Mouse (Mus musculus): ENCODE measurements at regions not wholly inside any gene's neighbourhood (a gene's known extent, or its start where the extent isn't known, plus 50 kb on each side); places are given as distances from the start of the nearest gene placed in this dataset.

DNA sequence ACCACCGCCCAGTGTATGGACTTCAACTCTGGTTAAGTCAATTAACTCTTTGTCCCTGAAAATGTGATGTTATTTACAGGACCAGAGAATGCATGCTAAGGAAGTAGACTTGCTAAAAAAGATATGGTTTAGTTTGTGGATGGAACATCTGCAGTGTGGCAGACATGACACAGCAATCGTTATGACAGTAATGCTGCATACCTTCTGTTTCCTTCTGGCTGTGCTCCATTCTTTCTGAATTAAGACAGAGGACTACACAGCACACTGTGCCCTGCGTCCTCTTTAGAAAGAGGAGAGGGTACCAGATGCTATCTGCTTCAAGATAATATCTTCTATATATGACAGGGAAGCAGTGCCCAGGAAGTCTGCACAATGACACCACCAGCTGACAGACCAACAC, 146.6 kb upstream of the Rbms1 start:
- no peak for DNase-seq (ENCODE audit: extremely low read depth, low read depth, low spot score)

DNA sequence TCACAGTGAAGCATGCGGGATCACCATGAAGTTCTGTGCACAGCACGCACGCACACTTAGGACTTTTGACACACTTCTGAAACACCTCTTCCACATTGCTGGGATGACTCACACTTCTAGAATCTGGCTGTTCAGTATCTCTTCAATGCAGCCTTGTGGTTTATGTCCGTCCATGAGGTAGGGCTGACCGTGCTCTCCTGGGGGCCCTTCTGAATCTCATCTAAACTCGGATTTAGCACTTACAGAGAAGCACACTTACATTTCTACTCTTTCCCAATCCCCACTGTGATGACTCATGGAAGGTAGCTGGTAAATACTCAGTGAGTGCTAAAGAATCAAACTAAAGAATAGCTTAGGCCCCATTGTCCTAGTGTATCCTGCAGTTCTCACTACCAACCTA, 142.2 kb upstream of the Rbms1 start:
- no peak for DNase-seq (ENCODE audit: extremely low read depth, low read depth, low spot score)

DNA sequence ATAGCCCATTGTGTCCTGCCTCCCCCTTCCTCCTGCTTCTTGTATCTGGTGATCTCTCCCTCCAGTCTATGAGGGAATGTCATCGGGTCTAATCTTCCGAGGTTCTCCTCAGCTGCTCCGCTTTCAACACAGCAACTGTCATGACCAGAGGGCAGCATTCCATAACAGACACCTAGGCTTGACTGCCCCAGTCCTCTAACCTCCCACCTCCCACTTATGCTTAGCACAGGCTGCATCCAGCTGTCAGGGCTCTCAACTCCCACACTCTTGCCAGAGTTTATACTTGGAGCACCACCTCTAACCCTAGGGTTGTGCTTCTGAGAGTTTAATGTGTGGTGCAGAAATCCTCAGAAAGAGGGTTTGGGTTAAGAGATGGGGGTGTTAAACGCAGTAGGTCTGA, 137.9 kb upstream of the Rbms1 start:
- no peak for DNase-seq (ENCODE audit: extremely low read depth, low read depth, low spot score)

DNA sequence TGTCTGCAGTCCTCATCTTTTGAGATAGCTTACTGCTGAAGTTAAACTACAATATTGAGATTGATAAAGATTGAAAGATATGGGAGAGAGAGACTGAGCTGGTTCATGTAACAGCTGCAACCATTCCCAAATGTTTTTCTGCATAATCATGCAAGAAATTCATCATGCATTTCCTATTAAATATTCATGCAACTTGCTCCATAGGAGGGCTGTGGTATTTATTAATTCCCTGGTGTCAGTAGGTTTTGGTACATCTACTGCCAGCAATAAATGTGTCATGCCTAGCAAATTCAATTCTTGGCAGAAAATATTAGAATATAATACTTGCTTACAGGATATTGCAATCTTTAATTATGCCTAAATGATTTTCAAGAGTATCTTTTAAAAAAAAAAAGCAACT, 125.5 kb upstream of the Rbms1 start:
- DNase-seq (ENCODE audit: extremely low read depth, low read depth, low spot score): no peak

DNA sequence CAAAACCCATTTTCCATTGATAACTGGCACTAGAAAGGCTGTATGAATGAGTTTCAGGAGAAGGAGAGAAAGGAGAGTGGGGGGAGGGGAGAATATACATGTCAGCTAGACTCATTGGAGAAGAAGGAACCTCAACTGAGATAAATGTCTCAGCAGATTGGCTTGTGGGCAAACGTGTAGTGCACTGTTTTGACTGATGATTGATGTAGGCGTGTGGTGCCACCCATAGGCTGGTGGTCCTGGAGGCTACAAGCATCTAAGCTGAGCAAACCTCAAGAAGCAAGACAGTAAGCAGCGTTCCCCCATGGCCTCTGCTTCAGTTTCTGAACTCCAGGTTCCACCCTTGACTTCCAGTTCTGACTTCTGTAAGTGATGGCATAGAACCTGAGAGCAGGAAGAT, 121.8 kb upstream of the Rbms1 start:
- no peak for DNase-seq (ENCODE audit: extremely low read depth, low read depth, low spot score)

DNA sequence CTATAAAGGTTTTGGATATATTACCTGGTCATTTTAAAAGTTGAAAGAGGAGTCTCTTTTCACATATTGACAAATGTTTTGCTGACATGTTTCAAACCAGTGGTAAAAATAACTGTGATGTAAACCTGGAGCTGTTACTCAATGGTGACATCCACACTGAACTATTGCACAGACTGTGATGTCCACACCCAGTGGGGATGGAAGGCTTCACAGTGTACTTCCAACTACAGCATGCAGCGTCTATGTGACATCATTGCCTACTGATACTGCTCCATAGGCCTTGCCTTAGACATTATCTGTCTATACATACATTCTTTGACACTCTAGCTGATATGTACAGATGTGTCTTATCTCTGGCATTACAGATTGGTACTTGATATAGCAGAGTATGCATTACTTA, 120.1 kb upstream of the Rbms1 start:
- DNase-seq (ENCODE audit: extremely low read depth, low read depth, low spot score): no peak

DNA sequence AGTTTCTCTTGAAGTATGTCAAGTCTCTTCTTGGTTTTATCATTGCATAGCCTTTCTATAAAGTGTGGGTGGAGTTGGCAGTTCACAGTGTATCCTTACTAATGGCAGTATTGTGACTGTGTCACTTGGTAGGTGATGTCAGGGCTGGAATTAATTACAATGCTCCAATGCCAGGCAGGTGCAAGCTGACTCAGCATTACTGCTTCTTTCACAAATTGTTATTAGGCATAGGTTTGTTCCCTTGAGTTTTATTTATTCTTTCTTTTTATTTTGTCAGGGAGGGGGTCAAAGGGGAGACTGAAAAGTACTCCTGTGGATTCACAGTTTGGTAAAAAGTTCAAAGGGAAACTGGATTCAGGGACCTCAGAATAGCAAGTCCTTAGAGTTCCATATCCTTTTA, 119.6 kb upstream of the Rbms1 start:
- no peak for DNase-seq (ENCODE audit: extremely low read depth, low read depth, low spot score)

DNA sequence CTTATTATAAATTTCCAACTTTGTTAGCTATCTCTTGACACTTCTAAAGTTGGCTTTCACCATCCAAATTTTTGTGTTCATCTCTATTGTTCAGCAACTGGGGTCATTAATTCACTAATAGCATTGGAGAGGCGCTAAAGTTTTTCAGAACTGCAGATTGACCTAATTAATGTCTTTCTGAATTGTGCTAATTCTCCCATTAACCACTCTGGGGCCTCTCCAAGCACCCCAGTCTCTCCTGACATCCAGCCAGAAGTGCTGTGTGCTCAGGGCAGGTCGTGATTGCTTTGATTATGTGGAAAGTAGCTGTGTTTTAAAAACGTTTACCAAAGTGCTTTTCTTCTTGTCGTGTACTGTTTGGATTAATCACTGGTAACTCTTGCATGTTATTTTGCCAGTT, 117.0 kb upstream of the Rbms1 start:
- DNase-seq (ENCODE audit: extremely low read depth, low read depth, low spot score): no peak

DNA sequence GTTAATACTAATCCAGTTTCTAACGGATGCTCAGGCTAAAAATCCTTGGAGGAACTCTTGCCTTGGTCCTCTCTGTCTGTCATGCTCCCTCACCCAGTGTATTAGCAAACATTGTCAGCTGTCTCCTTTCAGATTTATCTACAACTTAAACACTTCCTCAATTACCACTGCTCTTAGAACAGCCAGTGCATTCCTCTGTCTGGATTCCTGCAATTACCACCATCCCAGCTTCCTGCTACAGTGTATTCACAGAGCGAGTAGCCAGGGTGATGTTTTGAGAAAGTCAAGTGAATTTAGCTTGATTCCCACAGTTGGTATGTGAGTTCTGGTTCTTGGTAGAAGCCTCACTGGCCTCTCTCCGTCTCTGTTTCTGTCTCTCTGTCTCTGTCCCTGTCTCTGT, 108.0 kb upstream of the Rbms1 start:
- DNase-seq (ENCODE audit: extremely low read depth, low read depth, low spot score): no peak

DNA sequence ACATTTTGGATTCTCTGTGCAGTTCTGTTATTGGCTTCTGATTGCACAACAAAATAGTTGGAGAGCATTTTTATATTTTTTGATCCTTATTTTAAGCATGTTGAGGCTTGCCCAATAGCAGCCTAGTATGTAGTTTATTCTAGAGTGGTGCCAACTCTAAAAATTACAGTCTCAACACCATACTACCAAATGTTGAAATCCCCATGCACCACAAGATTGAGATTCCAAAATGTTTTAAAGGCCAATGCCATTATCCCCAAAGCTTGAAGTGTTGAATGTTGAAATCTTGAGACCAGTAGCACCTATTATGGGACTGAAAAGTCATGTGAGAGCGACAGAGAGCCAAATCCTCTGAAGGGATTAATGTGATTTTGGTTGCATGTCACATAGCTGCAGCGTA, 104.9 kb upstream of the Rbms1 start:
- DNase-seq (ENCODE audit: extremely low read depth, low read depth, low spot score): peak; percentile 66

DNA sequence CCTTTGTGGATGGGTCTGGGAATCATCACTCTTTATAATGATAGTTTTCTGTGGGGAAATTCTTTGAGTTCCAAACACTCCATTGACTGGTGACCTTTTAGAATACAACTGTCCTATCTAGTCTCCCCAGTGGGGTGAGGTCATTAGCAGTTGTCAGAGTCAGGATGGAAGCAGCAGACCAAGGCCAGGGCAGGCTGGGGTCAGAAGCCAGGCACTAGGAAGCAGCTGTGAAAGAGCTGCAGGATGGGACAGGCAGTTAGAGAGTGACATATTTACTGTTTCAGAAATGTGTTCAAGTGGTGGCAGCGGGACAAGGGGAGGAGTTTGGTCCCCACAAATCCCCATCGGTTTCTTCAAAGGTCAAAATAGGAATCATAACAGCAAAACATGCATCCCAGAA, 99.1 kb upstream of the Rbms1 start:
- DNase-seq (ENCODE audit: extremely low read depth, low read depth, low spot score): no peak

DNA sequence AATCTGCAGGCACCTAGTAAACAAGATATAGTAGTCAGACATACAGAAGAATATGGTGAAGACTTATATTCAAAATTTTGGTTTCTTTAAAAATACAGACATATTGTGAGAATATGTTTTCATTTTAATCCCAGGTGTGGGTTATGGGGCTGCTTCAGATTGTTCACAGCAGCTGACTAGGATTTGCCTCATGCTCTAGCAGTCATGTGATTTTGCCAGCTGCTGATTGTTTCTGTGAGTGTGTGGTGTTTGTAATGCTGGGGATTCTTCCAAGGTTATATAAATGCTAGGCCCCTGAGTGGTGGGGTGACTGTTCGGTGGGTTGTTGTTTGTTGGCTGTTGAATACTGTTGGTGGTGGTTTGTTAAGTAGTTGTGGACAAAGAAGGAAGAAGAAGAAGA, 97.9 kb upstream of the Rbms1 start:
- DNase-seq (ENCODE audit: extremely low read depth, low read depth, low spot score): no peak

DNA sequence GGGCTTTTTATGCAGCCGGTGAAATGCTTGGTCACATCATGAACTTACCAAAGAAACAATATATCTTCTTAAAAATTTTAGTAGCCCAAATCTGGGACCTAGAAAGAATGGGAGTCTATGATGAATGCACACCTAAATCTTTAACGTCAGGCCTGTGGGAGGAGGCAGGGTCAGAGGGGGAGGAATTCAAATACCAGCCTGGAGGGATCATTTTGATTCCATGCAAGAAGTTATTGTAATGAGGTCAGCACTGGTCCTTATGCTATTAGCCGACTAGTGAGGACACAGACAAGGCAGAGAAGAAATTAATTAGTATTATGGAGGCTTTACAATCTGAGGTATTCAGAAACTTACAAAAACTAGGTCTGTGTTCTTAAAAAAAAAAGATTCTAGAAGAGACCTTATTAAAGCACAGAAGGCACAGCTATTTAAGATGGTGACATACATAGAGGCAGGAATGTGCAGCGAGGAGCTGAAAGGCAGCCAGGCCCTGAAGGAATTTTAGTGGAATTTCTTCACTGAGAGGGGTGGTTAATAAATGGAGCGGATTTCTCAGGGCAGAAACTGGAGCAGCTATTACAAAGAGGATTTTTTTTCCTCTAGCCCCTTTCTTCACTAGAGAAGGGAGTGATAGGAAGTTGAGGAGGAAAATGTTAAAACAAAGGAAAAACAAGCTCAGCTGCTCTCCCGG, 95.7 kb upstream of the Rbms1 start:
- DNase-seq (ENCODE audit: extremely low read depth, low read depth, low spot score): no peak

DNA sequence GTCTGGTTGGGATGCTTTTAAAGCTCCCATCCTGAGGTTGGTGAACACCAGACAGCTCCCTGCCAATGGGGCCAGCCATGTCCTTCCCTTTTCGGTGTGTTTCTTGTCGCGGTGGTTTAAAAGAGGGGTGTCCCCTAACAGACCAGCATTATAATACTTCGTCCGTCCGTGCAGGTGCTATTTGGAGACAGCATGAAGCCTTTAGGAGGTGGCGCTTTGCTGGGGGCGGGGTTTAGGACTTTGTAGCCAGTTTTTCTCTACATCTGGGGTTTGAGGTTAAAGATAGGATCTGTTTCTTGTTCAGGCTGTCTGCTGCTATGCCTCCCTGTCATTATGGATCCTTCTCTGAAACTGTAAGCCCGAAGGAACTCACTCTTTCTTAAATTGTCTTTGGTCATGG, 89.3 kb upstream of the Rbms1 start:
- DNase-seq (ENCODE audit: extremely low read depth, low read depth, low spot score): no peak

DNA sequence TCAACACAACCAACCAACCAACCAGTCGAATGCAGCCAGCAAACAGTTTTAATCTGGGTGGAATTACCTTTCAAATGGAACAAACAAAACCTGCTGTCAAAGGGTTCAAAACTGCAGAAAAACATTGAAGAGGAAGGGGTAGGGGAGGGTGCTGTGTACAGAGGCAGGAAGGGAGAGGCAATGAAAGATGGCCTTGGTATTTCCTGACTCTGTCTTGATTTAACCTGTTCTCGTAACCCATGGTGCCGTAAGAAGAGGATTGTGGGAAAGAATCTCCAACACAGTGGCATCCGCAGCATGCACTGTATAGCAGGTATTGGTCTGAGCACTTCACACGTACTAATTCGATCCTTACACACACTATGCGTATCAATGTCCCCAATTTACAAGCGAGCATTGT, 88.8 kb upstream of the Rbms1 start:
- DNase-seq (ENCODE audit: extremely low read depth, low read depth, low spot score): no peak

DNA sequence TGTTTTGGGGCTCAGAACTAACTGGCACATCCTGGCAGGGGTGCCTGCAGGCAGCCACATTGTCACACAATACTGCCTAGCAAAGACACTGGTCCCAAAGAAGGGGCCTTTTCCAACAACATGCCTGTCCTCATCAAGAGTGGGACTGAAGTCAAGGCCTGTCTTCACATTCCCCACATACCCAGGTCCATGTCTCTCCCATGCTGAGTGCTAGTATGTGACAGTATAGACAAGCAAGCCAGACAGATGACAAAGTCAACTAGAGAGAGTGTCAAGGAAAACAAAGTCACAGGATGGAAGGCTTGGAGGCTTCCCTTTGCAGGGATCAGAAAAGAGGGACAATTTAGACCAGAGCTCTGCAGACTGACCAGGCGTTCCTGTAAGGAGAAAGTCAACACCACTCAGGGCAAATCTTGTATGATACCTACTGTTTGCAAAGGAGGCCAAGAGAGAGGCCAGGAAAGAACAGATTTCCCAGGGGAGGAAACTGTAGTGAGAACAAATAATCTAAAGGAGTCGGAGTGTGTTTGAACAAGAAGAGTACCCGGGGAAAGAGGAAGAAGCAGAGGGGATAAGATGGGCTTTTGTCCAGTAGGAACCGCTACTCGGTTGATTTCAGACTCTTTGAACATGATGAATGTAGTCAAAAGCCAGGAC, 83.2 kb upstream of the Rbms1 start:
- DNase-seq (ENCODE audit: extremely low read depth, low read depth, low spot score): no peak

DNA sequence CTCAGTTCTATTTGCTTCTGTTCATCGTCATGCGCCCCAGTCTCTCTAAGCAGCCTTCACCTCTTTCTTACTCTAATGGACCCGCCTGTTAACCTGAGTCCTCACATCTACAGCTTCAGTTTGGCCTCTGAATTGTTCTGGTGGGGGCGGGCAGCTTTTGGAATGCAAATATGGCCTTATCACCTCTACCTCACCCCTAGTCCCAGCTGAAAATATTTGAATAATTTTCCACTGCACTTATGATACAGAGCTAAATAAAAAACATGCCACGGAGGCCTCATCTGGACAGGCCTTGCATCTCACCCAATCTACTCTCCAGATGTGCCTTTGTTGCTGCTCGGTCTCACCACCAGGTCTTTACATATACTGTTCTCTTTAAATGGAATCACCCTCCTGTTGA, 82.5 kb upstream of the Rbms1 start:
- DNase-seq (ENCODE audit: extremely low read depth, low read depth, low spot score): no peak

DNA sequence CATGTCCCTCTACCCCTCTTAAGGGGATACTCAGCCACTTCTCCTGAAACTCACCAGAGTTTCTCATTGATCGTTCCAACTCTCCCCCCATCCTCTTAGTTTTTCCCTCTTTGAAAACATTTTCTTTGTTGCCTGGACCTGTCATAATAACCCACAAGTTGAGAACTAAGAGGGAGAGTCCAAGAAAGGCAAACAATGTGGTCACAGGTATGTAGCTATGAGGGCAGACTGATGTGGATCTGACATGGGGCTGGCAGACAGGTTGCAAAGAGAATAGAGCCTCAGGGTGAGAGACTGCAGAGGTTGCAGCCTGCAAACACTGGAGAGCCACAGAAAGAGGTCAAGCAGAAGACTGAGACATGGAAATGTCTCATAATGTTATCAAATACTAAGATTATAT, 69.9 kb upstream of the Rbms1 start:
- DNase-seq (ENCODE audit: extremely low read depth, low read depth, low spot score): no peak

DNA sequence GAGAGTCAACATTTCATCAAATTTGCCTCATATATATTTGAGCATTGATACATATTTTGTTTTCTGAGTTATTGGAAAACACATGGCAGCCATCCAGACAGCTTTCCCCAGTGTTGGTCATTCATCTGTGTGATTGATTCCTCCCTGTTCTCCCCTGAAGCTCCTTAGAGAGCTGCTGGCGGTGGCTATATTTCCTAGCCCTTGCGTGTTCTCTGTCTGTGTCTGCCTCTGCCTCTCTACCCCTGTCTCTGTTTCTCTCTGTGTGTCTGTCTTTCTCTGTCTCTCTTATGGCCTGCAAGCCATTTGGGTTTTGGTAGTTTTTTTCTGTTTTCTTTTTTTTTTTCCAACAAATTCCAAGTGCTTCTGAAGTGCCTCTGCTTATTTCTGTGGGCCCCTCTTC, 66.7 kb upstream of the Rbms1 start:
- no peak for DNase-seq (ENCODE audit: extremely low read depth, low read depth, low spot score)

DNA sequence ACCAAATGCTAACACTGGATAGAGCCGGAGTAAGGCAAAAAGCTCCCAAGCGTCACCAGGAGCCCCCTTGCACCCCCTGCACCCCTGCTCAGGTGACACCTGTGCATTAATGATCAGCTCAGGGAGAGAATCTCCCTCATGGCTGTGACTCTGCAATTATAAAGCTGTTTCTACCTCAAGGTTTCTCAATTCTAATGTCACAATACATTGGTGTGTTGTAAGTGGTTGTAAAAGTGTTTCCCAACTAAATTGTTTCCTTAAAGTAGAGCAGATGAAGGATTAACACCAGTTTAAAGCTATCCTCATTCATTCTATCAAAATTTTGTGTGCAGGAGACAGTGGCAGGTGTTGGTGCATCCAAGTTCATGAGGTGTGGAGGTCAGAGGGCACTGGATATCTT, 65.6 kb upstream of the Rbms1 start:
- DNase-seq (ENCODE audit: extremely low read depth, low read depth, low spot score): peak; percentile 57

DNA sequence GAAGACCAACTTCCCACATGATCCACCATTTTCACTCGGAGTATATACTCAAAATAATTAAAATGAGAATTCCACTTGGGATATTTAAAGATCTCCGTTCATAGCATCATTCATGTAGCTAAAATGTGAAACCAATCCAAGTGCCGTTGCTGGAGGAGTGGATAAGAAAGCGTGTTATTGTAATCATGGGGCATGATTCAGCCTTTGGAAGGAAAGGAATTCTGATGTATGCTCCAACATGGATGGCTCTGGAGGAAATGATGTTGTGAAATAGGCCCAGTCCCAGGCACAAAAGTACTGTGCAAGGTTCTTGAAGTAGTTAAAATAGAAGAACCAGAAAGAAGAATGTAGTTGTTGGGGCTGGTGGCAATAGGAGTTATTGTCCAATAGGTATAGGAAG, 64.7 kb upstream of the Rbms1 start:
- no peak for DNase-seq (ENCODE audit: extremely low read depth, low read depth, low spot score)

DNA sequence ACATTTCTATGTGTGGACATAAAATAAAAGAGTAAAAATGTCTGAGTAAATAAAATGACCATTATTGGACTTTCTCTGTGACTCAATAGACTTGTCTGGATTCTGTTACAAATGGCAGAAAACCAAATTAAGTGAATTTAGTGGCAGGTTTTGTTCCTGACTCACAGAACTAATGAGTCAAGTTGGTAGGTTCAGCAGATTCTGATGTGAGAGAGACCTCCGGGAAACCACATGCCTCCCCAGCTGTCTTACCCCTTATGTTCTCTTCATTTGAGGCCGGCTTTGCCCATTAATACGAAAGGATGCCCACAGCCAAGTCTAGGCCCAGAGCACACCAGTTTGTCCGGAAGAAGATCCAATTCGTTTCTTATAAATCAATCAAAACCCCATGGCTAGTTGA, 59.4 kb upstream of the Rbms1 start:
- DNase-seq (ENCODE audit: extremely low read depth, low read depth, low spot score): no peak

DNA sequence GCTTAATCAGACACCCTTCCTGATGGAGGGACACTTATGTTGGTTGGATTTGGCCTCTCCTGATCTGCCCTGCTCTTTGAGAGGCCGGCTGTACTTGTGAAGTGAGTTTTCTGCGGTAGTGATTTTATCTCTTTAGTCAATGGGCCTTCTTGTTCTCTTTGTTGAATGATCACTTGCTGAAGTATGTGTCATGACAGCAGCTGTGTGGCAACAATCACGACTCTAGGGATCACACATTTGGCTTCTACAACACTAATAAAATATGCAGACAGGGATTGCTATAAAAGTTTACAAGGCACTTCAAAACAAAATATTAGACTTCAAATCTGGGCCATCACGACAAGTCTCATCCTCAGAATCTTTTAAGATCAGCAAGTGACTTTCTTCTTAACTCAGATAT, 57.8 kb upstream of the Rbms1 start:
- no peak for DNase-seq (ENCODE audit: extremely low read depth, low read depth, low spot score)
